7 mouse cellular contexts compared by ENCODE assay signal in the genomic region with DNA sequence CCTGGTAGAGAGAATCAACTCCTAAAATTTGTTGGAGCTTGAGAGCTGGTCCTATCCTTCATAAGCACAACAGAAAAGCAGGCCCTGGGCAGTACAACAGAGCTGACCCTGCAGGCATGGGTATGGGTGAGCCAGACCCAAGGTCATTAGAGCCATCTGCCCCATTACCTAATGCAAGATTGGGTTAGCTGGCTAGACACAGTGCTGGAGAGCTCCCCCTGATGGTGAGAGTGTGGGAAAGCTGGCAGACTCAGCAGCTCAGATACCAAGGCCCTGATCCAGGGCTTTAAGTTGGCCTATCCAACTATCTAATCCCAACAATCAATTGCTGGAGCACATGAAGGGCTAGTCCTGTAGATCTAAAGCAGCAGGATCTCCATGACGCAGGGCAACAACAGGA. TPM values are rescaled to one million over a fixed set of nuclear protein-coding genes. Genes with fewer than 3 reads are reported as not detected.
A peak's percentile ranks its signal among the peaks of the same experiment; 100 is the strongest.
DNase-seq lines count a peak whose midpoint lies in the region; ATAC-seq and TF ChIP-seq lines count a peak whose summit lies in the region.

No protein-coding gene starts in this region.

- peaks cover 19% of the 10 kb centered on the region for H3K36me3 ChIP-seq in neural tube, embryonic 11.5 days (ENCODE audit: control insufficient read depth, insufficient read depth, low read length)
- H3K36me3 ChIP-seq in neural tube, embryonic 15.5 days: peaks cover 66% of the 10 kb centered on the region
- peaks cover 62% of the 10 kb centered on the region for H3K36me3 ChIP-seq in heart, embryonic 15.5 days
- peaks cover 40% of the 10 kb centered on the region for H3K36me3 ChIP-seq in liver, postnatal 0 days (replicated peaks; ENCODE audit: insufficient read depth, low read length)
- H3K36me3 ChIP-seq in spleen, adult 2 months (ENCODE audit: control insufficient read depth, insufficient read depth, low read length): peaks cover 15% of the 10 kb centered on the region

- no peak for ATAC-seq in neural tube, embryonic 11.5 days (ENCODE audit: insufficient read depth, low FRiP score, low TSS enrichment)
- no peak for ATAC-seq in neural tube, embryonic 15.5 days (ENCODE audit: low FRiP score)
- no peak for ATAC-seq in heart, embryonic 15.5 days (replicated peaks; ENCODE audit: insufficient number of reproducible peaks, insufficient read depth, low FRiP score, low read depth)
- ATAC-seq in liver, postnatal 0 days: peak; percentile 79

- 86% methylated on average over 1 of the region's 1 CpGs for WGBS in neural tube, embryonic 11.5 days
- WGBS in neural tube, embryonic 15.5 days: 94% methylated on average over 1 of the region's 1 CpGs
- WGBS in heart, embryonic 15.5 days: 91% methylated on average over 1 of the region's 1 CpGs
- WGBS in liver, postnatal 0 days (ENCODE audit: insufficient replicate concordance): 62% methylated on average over 1 of the region's 1 CpGs
- 89% methylated on average over 1 of the region's 1 CpGs for WGBS in spleen, adult 2 months

- no peak for TF ChIP-seq EP300 in liver, postnatal 0 days (IDR thresholded peaks at IDR 0.05; ENCODE audit: low read depth)

- peak; percentile 44 for DNase-seq in neural tube, embryonic 11.5 days (ENCODE audit: low spot score)
- peak; percentile 89 for DNase-seq in ZHBTc4 (ENCODE audit: low read depth, low spot score)
- DNase-seq in cerebellum, adult 9-11 months: peak; percentile 66
- DNase-seq in liver, postnatal 0 days: peak; percentile 71
- DNase-seq in spleen, adult 2 months (ENCODE audit: low read depth in 1 of 2, low spot score in 2 of 2): peak; percentile 33 to 56

- no peaks in the 10 kb centered on the region for H3K27me3 ChIP-seq in neural tube, embryonic 11.5 days (ENCODE audit: control insufficient read depth, insufficient read depth, low read length)
- H3K27me3 ChIP-seq in neural tube, embryonic 15.5 days (replicated peaks): no peaks in the 10 kb centered on the region
- H3K27me3 ChIP-seq in heart, embryonic 15.5 days: no peaks in the 10 kb centered on the region
- no peaks in the 10 kb centered on the region for H3K27me3 ChIP-seq in liver, postnatal 0 days (ENCODE audit: insufficient read depth, low read length)
- no peaks in the 10 kb centered on the region for H3K27me3 ChIP-seq in spleen, adult 2 months (ENCODE audit: control insufficient read depth, insufficient read depth, low read length)

- H3K4me2 ChIP-seq in neural tube, embryonic 11.5 days (ENCODE audit: low read depth): no peak overlapping the region
- H3K4me2 ChIP-seq in neural tube, embryonic 15.5 days: no peak overlapping the region
- no peak overlapping the region for H3K4me2 ChIP-seq in heart, embryonic 15.5 days
- no peak overlapping the region for H3K4me2 ChIP-seq in liver, postnatal 0 days (ENCODE audit: low read depth, low read length)

- H3K9ac ChIP-seq in neural tube, embryonic 11.5 days (ENCODE audit: low read length): no peak overlapping the region
- H3K9ac ChIP-seq in neural tube, embryonic 15.5 days (replicated peaks): no peak overlapping the region
- H3K9ac ChIP-seq in heart, embryonic 15.5 days: no peak overlapping the region
- no peak overlapping the region for H3K9ac ChIP-seq in liver, postnatal 0 days (replicated peaks)

- no peaks in the 10 kb centered on the region for H3K9me3 ChIP-seq in neural tube, embryonic 11.5 days (ENCODE audit: control insufficient read depth, low read length)
- no peaks in the 10 kb centered on the region for H3K9me3 ChIP-seq in neural tube, embryonic 15.5 days (replicated peaks)
- no peaks in the 10 kb centered on the region for H3K9me3 ChIP-seq in heart, embryonic 15.5 days (replicated peaks)
- H3K9me3 ChIP-seq in liver, postnatal 0 days (ENCODE audit: low read length): no peaks in the 10 kb centered on the region

- peak; percentile 91 for TF ChIP-seq CTCF in liver, postnatal 0 days (IDR thresholded peaks at IDR 0.05; ENCODE audit: low read depth)
- peak; percentile 72; the same call in 1 of the 2 replicates for TF ChIP-seq CTCF in spleen, adult 2 months (IDR thresholded peaks at IDR 0.05; ENCODE audit: extremely low read depth, insufficient read depth, insufficient read length, insufficient replicate concordance)

- H3K4me1 ChIP-seq in neural tube, embryonic 11.5 days (ENCODE audit: control insufficient read depth, insufficient read depth, low read length): peaks cover 10% of the 10 kb centered on the region; the same call in 1 of the 2 replicates
- H3K4me1 ChIP-seq in neural tube, embryonic 15.5 days: peaks cover 22% of the 10 kb centered on the region
- H3K4me1 ChIP-seq in heart, embryonic 15.5 days (replicated peaks): peaks cover 14% of the 10 kb centered on the region
- peaks cover 11% of the 10 kb centered on the region for H3K4me1 ChIP-seq in liver, postnatal 0 days (ENCODE audit: insufficient read depth)
- H3K4me1 ChIP-seq in spleen, adult 2 months (ENCODE audit: control insufficient read depth, insufficient read depth, insufficient read length): peaks cover 2% of the 10 kb centered on the region; the same call in 1 of the 2 replicates

- H3K4me3 ChIP-seq in neural tube, embryonic 11.5 days (ENCODE audit: low read depth, low read length): no peak overlapping the region
- H3K4me3 ChIP-seq in neural tube, embryonic 15.5 days (replicated peaks): no peak overlapping the region
- no peak overlapping the region for H3K4me3 ChIP-seq in heart, embryonic 15.5 days
- H3K4me3 ChIP-seq in liver, postnatal 0 days (ENCODE audit: low read depth, low read length): no peak overlapping the region
- H3K4me3 ChIP-seq in spleen, adult 2 months (ENCODE audit: extremely low read depth, insufficient read depth, insufficient read length): no peak overlapping the region

- TF ChIP-seq POLR2A in spleen, adult 2 months (IDR thresholded peaks at IDR 0.05; ENCODE audit: low read depth, low read length): no peak

- no peak overlapping the region for H3K27ac ChIP-seq in neural tube, embryonic 11.5 days (ENCODE audit: low read depth, low read length)
- no peak overlapping the region for H3K27ac ChIP-seq in neural tube, embryonic 15.5 days (replicated peaks)
- 0 out of 2 replicates have a peak overlapping the region, but pooled peaks have one; percentile 2 for H3K27ac ChIP-seq in heart, embryonic 15.5 days
- H3K27ac ChIP-seq in liver, postnatal 0 days (ENCODE audit: low read depth): peak overlapping the region; percentile 26; the same call in 1 of the 2 replicates
- no peak overlapping the region for H3K27ac ChIP-seq in spleen, adult 2 months (ENCODE audit: insufficient read depth, low read length)

RNA-seq across cellular contexts. Expression of a gene that starts 4.5 kb away (rescaled TPM):
- polyA plus RNA-seq in neural tube, embryonic 11.5 days (2014; fragmentation: Nextera tagmentation; extraction: Ambion mirVana): 22.1 and 23.8 TPM in 2 replicates
- polyA plus RNA-seq in neural tube, embryonic 15.5 days (2015; fragmentation: Nextera tagmentation; extraction: Ambion mirVana): 27.5 and 31.3 TPM in 2 replicates
- 21.7 and 26.4 TPM in 2 replicates for polyA plus RNA-seq in heart, embryonic 15.5 days (2015; fragmentation: Nextera tagmentation; extraction: Ambion mirVana)
- 5.8 and 7.0 TPM in 2 replicates for polyA plus RNA-seq in liver, postnatal 0 days (2015; fragmentation: Nextera tagmentation; extraction: Ambion mirVana)
- polyA plus RNA-seq in spleen, adult 2 months (2012; rRNA removed): 21.4 and 24.0 TPM in 2 replicates

RNA-seq across cellular contexts. Expression of a gene that starts 5.1 kb away (rescaled TPM):
- 330 and 385 TPM in 2 replicates for polyA plus RNA-seq in neural tube, embryonic 11.5 days (2014; fragmentation: Nextera tagmentation; extraction: Ambion mirVana)
- polyA plus RNA-seq in neural tube, embryonic 15.5 days (2015; fragmentation: Nextera tagmentation; extraction: Ambion mirVana): 421 and 448 TPM in 2 replicates
- 275 and 299 TPM in 2 replicates for polyA plus RNA-seq in heart, embryonic 15.5 days (2015; fragmentation: Nextera tagmentation; extraction: Ambion mirVana)
- polyA plus RNA-seq in liver, postnatal 0 days (2015; fragmentation: Nextera tagmentation; extraction: Ambion mirVana): 188 and 209 TPM in 2 replicates
- 60.5 and 63.4 TPM in 2 replicates for polyA plus RNA-seq in spleen, adult 2 months (2012; rRNA removed)

RNA-seq across cellular contexts. Expression of a gene that starts 22.8 kb away (rescaled TPM):
- polyA plus RNA-seq in neural tube, embryonic 11.5 days (2014; fragmentation: Nextera tagmentation; extraction: Ambion mirVana): 66.1 and 68.9 TPM in 2 replicates
- 88.6 and 95.8 TPM in 2 replicates for polyA plus RNA-seq in neural tube, embryonic 15.5 days (2015; fragmentation: Nextera tagmentation; extraction: Ambion mirVana)
- 32.9 and 49.0 TPM in 2 replicates for polyA plus RNA-seq in heart, embryonic 15.5 days (2015; fragmentation: Nextera tagmentation; extraction: Ambion mirVana)
- 26.9 and 33.3 TPM in 2 replicates for polyA plus RNA-seq in liver, postnatal 0 days (2015; fragmentation: Nextera tagmentation; extraction: Ambion mirVana)
- polyA plus RNA-seq in spleen, adult 2 months (2012; rRNA removed): 58.4 and 72.9 TPM in 2 replicates

RNA-seq across cellular contexts. Expression of a gene that starts 46.3 kb away (rescaled TPM):
- 20.7 and 20.8 TPM in 2 replicates for polyA plus RNA-seq in neural tube, embryonic 11.5 days (2014; fragmentation: Nextera tagmentation; extraction: Ambion mirVana)
- 30.7 and 30.9 TPM in 2 replicates for polyA plus RNA-seq in neural tube, embryonic 15.5 days (2015; fragmentation: Nextera tagmentation; extraction: Ambion mirVana)
- polyA plus RNA-seq in heart, embryonic 15.5 days (2015; fragmentation: Nextera tagmentation; extraction: Ambion mirVana): 15.4 and 18.0 TPM in 2 replicates
- 6.3 and 6.4 TPM in 2 replicates for polyA plus RNA-seq in liver, postnatal 0 days (2015; fragmentation: Nextera tagmentation; extraction: Ambion mirVana)
- polyA plus RNA-seq in spleen, adult 2 months (2012; rRNA removed): 13.7 and 15.7 TPM in 2 replicates

Comparison
In these comparisons a context has a peak if more than half of its experiments do, and no peak if none do; other contexts are left out.
1. H3K27ac ChIP-seq: peak in heart, embryonic 15.5 days (single experiment) and liver, postnatal 0 days (single experiment); none in neural tube, embryonic 11.5 days (single experiment), neural tube, embryonic 15.5 days (single experiment) and spleen, adult 2 months (single experiment).
2. Peak in every context shown above with its lines, with median percentiles within 50 percentile points of each other: DNase-seq.